Mouse (Mus musculus) right cerebral cortex, postnatal 25 days (tissue): Measurements from ENCODE around the gene Cltb.
A peak's percentile ranks its signal among the peaks of the same experiment; 100 is the strongest.
"Not testable (repeated sequence)": the region's sequence is repeated elsewhere in the genome, so short reads cannot be mapped to it uniquely, and the experiment has no call there.

Experiments
- DNase-seq: peaks from one replicate; pipeline ENCODE4 v3.0.0; 2022

The Cltb gene

DNA sequence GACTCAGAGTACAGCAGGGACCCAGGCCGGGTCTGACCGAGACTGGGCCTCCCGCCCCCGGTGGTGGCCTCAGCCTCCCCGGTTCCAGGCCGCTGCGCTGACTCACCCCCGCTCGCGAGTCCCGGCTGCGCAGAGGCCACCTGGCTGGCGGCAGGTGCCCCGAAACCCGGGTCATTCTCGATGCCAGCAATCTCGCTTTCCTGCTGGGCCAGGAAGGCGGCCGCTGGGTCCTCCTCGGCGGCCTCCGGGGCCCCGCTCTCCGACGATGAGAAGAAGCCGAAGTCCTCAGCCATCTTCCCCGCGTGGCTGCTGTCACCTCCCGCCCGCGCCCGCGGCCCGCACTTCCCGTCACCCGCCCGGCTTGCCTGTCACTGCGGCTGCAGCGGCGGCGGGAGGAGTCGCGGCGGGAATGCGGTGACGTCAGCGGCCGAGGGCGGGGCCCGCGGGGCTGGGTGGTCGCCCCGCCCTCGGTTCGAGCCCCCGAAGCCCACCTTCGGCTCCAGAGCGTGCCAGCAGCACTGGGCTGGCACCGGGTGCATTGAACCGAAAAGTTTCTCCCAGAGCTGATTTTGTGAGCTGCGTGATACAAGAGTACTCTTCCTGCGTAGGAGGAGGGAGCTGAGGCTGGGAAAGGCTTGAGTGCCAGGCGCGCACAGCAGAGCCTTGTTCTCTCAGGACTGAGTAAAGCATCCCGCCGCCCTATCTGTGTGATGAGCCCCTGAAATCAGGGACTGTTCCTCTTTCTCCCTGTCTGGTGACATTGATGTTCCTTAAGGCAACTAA, at the start of gene Cltb:
Cltb (minus strand) TSS at position 373 of the 783 bp plus-strand sequence.
- peak; percentile 93 for DNase-seq

DNA sequence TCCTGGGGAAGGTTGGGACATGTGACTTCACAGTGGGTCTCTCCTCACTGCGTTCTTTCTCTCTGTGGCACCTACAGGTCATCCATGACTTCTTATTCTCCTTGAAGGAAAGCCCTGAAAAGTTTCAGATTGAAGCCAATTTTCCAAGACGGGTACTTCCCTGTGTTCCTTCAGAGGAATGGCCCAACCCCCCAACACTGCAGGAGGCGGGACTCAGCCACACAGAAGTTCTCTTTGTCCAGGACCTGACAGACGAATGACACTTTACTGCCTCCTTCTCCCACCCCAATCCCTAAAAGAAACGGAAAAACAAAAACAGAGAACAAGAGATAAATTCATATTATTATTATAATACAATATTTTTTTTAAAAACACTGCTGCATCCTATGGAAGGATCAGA, 49.7 kb upstream of the Cltb start:
- DNase-seq, result no peak

DNA sequence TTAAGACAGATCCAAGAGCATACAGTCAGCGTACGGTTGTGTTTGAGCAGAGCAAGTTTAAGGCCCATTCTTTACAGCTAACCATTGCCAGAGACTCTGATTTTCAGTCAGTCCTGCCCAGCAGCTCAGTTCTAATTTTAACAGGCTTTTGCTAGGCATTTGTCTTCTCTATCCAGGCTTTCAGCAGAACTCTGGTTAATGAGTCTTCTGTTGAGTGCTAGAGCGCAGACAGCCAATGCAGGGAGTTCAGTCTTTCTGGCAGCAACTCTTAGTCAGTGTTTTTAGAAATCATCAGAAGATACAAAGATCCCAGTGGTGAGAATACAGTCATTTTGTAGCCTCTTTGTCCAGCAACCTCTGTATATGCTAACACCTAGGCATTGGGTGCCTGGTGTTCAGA, 39.3 kb upstream of the Cltb start:
- no peak for DNase-seq

DNA sequence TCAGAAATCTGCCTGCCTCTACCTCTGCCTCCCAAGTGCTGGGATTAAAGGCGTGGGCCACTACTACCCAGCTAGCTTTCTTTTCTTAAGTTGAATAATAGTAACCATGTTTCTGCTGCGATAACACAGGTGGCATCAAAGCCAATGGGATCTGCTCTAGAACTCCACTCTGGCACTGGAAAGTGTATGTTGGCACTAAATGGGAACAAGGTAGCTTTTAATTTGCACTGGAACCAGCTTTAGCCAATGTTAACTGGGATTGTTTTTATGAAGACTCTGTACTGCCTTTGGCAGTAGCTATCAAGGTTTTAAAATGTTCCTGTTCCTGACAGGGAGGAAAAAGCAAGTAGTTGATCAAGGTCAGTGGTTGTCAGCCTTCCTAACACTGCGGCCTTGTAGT, 23.9 kb upstream of the Cltb start:
- DNase-seq, result no peak

DNA sequence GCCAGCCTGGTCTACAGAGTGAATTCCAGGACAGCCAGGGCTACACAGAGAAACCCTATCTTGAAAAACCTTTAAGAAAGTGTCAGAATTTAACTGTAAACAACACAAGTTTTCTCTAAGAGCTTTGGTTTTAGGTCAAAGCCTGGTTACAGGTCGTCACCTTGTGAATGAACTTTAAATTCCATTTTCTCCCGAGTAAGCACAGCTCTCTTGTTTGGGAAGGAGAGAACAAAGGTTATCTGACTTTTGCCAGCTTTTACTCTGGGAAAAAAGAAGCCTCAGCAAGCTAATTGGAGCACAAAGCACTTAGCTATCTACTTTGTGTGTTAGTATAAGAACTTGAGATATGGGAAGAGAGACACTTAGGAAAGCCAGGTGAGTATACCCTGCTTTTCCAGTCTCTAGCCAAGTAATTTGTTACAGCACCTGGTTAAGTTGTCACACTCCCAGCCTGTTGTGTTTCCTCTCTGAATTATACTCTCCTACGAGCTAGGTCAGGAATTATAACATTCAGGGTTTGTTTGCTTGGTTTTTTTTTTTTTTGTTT, 21.7 kb upstream of the Cltb start:
- DNase-seq, result no peak

DNA sequence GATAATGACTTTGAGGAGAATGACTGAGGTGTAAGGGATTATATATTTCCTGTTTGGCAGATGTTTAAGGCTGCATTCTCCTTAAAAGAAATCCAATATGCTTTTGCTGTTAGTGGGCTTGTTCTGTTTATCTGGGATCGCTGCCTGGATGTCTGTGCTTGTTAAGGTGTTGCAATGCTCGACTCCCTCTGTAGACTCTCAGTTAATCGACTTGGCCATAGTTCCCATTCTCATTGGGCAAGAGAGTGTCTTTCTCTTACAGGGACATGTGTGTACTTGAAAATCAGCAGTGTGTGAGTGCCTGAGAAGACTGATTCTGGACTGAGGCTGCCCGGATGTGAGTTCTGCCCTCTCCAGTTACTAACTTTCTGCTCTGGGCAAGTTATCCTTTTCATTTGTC, 18.0 kb upstream of the Cltb start:
- DNase-seq, result no peak

DNA sequence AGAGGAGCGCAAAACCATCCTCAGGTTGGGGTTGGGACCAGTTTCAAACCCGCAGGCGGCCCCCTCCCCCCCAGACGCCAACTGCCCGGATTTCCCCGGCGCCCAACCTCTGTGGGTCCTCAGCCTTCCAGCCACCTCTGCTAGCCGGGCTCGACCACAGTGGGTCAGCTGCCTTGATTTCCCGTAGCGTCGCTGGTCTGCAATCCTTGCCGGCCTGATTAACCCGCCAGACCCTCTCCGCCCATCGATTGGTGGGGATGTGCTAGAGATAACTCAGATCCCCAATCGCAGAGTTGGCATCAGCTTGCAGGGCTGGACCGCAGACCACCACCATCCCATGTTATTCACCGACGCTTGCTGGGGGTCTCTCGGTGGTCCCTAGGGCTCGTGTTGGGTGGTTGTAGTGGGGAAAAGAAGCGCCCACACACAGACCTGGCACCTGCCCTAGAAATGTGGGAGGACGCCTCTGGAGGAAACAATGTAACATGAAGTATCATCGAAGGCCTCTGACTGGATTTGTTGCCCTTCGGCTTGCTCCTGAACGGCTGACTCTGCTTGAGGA, 10.9 kb upstream of the Cltb start:
- DNase-seq, result no peak

DNA sequence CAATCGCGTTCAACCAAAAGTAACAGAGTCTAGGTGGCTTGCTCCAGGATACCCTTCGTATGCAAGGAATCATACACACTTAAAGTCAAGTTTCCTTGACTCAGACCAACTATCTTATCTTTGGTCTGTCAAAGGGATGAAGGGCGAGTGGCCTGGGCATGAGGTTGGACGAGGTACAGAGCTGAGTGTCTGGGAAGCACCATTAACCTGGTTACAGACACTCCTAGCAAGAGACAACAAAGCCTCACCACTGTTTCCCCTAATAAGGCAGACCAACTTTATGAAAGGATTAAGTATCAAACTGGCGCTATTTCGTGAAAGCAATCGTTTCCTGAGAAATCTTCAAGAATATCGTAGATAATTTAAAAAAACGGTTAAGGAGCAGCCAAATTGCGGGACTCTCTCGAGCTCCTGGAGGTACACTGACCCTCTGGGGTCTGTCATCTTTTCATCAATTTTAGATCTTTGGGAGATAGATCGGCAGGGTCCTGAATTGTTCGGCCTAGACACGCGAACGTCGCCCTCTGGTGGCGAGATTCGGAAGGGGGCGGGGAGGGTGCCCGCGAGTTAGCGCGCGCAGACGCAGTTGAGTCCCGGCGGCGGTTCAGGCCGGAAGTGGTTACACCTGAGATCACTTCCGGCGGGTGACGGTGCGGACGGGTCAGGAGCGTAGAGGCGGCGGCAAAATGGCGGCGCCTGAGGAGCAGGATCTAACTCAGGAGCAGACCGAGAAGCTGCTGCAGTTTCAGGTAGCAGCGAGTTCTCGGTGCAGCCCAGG, 10.2 kb upstream of the Cltb start, which contains the start of gene Faf2:
Faf2 (plus strand) TSS at position 630 of the 778 bp plus-strand sequence.
- peak; percentile 98 for DNase-seq

DNA sequence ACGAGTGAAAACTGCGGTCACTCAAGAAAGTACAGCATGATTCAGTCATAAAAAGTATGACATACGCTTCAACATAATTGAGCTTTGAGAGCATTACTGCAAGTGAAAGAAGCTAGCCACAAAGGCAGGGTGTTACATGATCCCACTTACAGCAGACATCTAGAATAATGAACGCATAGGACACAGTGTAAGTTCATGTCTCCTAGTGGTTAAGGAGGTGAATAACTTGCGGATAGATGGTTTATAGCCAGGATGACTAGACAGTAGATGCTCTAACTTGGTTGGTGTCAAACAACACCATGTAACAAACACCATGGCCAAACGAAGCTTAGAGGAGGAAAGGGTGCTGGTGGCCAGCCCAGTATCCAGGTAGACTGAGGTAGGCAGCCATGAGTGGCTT, 5.9 kb upstream of the Cltb start:
- no peak for DNase-seq

DNA sequence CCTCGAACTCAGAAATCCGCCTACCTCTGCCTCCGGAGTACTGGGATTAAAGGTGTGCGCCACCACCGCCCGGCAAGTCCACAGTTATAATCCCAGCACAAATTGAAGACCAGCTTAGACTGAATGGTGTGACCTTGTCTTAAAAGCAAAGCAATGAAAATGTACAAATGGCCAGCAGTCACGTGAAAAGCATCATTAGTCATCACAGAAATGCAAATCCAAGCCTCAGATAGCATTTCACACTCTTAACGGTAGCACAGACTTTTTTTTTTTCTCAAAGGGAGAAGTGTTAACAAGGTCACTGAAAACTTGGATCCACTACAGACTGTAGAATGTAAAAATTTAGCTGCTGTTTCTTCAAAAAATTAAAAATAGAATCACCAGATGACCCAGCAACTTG, 5.2 kb upstream of the Cltb start:
- no peak for DNase-seq

DNA sequence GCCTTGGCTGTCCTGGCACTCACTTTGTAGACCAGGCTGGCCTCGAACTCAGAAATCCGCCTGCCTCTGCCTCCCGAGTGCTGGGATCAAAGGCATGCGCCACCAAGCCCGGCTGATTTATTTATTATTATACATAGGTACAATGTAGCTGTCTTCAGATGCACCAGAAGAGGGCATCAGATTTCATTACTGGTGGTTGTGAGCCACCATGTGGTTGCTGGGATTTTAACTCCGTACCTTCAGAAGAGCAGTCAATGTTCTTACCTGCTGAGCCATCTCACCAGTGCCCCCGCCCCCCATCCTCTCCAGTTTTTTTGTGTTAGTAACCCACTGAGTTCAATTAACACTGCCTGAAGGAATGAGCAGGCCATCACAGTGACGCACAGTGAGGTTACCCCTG, 2.0 kb upstream of the Cltb start:
- not testable (repeated sequence) for DNase-seq

DNA sequence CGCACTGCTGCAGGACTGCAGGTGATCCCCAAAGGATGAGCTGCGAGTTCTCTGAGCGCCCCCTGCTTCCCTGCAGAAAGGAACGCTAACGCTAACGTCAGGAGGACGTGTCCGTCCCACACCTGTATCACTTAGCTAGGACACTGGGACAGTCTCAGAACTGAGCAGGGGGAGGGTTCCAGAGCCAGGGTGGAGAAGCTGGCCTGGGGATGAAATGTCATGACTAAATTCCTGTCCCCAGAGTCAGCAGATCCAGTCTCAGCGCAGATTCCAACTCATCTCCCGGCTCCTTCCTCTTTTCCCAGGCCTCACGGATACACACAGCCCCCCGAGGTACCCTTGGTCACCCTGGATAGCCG, 552 bp downstream of the Cltb start:
- peak; percentile 40 for DNase-seq

DNA sequence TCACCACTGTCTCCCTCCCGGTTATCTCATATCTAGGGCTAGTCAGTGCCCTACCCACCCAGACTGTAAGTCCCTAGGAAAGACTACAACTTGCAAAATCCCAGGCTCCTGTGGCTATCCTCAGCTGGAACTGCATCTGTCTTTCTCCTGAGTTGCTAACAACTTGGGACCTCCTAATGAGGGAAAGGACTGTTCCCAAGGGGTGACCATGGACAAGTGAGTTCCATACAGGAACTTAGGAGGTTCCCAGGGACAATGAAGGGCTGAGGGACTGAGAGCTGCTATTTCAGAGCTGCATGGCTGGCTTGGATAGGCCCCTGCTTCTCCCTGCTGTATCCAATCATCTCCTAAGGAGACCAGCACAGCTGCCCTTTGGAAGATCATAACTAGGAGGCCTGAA, 1.8 kb downstream of the Cltb start:
- DNase-seq, result no peak

DNA sequence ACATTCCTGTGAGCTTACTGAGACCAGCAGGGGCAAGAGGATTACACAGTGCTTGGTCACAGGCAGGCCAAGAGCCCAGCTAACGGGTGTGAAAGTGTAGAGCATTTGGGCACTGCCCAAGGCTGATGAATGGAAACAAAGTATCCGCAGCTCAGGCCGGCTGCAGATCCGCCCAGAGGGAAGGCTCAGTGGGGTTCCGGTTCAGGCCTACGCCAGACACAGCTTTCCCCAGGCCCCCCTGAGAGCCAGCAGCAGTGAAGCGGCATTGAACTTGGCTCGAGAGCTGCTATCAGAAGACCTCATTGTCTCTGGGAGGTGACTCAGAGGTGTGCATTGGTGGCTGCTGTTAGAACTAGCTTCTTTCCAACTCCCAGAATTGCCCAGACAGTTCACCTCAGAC, 2.5 kb downstream of the Cltb start:
- DNase-seq, result peak; percentile 33

DNA sequence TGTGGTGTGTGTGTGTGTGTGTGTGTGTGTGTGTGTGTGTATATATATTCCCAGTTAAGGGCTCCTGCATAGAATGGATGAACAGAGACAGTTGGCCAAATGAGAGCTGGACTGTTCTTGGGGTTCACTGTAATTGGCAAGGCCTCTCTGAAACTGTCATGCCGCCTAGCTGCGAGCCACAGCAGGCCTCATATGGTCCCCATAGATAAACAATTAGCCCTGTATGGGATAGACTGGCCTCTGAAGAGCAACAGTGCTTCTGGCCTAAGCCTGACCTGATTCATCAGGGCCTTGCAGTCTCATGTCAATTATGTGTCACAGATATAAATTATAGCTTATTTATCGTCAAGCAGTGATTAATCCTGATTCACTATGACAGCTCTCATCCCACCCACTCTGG, 3.1 kb downstream of the Cltb start:
- DNase-seq, result no peak

DNA sequence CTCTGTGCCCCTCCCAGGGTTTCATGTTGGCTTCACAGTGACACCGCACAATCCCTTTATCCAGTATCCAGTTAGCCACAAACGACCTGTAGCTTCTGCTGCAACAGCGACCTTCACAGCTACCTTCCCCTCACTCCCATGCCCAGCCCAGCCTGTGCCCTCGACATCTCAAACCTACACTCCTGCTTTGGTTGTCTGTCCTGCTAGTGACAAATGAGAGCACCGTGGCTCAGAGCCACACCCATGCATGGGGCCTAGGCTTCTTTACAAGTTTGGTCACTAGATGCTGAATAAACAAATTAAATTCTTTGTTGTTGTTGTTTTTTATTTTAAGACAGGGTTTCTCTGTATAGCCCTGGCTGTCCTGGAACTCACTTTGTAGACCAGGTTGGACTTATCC, 3.9 kb downstream of the Cltb start:
- no peak for DNase-seq

DNA sequence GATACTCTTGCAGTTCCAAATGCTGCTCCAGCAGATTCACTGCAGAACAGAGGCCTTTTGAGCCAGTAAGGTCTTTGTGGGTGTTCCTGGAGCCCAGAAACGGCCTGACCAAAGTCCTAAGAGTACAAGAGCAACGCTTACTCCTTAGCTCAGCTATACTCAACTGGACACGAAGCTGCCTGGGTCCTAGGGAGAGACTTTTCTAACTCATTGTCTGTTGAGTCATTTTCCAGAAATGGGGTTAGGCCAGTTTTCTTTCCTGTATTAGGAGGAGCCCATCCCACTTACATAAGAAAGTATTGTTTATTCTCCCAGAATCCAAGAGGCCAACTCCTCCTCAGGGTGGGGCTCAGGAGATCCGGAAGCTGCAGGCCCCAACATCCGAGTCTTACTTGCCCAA, 5.7 kb downstream of the Cltb start:
- no peak for DNase-seq

DNA sequence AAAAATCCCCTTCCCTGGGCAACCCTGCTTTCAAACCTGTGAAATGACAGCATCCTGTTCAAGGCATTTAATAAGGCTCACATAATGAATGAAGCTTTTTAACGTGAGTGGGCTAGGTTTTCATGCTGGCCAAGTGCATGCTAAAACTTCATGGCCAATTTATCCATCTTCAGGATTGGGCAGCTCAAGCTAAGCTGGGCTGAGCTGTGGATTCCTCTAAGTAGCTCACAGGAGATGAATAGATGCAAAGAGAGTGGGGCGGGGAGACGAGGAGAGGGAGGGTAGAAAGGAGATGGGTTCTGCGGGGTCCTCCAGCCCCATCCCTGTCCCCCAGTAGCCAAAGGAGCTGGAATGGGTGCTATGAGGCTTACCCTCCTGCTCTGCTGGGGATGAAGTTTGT, 6.9 kb downstream of the Cltb start:
- DNase-seq, result no peak

DNA sequence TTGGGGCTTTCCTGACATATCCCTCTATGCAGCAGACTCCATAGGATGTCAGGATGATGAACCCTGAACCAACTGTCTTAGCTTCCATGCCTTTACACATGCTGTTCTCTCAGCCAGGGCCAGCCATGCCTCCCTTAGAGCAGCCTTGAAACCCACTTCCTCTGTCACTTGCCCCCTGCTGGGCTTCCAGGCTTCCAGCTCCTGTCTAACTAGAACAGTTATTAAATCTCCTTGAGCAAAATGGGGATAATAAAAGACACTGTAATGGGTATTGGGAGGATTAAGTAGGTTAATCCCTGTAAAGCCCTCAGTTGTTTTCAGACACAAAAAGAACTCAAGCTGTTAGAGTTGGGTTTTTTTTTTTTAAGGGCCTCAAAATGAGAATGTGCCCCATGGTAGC, 7.6 kb downstream of the Cltb start:
- DNase-seq, result no peak

DNA sequence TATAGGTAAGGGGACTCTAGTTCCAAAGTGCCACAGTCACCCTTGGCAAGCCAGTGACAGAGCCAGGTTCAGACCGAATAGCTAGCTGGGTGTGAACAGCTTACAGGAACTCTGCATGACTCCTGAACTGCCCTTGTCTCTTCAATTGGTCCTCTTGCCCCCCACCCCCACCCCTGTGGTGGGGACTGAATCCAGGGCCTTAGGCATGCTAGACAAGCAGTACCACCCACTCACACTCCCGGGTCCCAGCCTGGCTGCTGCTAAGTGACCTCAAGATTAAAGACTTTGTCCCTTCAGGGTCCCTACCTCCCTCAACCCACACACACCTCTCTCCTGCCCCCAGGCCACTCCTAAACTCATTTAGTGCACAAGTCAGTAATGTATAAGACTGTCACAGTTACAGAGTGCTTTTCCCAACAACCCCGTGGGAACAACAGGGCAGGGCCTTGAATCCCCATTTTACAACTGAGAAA, 8.5 kb downstream of the Cltb start:
- no peak for DNase-seq

DNA sequence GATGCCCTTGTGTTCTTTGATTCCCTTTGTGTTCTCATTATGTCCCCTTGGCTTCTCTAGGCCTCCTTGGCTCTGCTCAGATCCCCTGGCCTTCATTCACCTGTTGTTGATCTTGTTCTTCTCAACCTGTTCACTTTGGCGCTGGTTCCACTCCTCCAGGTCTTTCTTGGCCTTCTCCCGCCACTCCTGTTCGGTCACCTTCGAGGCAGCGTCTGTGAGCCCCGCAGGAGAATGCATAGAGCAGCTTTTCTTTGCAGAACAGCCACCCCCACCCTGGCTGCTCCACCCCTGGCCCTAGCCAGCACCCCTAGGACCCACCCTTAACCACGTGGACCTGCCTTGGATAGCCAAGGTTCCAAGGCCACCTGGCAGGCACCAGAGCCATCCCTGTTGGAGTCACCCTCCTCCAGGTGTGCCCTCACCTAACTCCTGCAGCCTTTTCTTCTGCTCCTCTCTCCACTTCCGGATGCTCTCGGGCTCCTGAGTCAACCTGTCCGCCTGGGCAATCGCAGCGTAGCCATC, 12.5 kb downstream of the Cltb start:
- no peak for DNase-seq

DNA sequence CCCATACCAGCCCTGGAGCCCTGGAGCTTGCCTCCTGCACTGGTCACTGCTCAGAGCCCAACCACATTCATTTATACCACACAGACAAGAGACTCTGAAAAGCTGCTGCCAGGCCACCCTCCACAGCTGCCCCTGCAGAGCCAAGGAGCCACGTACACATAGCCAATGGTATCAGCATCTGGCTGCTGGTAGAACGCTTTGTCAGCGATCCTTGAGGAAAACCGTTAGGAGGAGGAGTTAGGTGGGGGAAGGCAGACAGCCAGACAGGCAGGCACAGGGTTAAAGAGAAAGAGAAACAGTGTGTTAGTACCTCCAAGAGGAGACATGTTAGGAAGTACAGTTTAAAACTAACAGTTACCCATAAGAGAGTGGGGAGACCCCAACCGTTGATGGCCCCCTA, 14.3 kb downstream of the Cltb start:
- no peak for DNase-seq

DNA sequence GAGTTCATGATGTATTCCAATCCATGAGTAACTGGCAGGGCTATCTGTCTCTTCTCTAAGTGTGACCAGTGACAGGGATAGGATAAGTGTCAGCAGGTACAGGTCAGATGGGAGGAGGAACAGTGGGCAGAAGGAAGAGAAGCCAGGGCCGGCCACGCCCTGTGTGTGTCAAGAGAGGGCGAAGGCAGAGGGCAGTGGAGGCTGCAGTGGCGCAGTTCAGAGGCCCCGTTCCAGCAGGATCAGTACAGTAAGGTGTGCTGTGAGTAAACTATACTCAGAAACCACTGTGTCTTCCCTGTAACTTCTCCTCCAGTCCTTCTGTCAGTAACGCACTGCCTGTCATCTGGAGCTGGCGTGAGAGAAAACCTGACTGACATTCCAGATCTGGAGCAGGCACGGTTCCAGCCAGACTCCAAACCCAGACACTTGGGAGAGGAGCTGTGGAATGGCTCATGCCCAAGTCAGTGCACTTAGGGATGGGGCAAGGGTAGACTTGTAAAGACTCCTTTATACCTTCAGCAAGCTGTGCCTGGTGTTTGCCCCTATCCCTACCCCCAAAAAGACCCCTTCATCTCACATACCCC, 14.9 kb downstream of the Cltb start:
- DNase-seq, result no peak
